Mouse (Mus musculus) erythroblast, embryonic 14.5 days (primary cell): ENCODE measurements at regions not wholly inside any gene's neighbourhood (a gene's known extent, or its start where the extent isn't known, plus 50 kb on each side); places are given as distances from the start of the nearest gene placed in this dataset.

Experiments used
- GATA1 ChIP-seq: IDR thresholded peaks from 2 replicates; pipeline ENCODE4 v1.6.1; 2012; ENCODE audit warnings: low read length, inconsistent platforms, mixed read lengths
- TAL1 ChIP-seq: IDR thresholded peaks from 3 replicates; pipeline ENCODE4 v1.6.1; 2012; ENCODE audit warnings: low read length, inconsistent platforms, mixed read lengths

DNA sequence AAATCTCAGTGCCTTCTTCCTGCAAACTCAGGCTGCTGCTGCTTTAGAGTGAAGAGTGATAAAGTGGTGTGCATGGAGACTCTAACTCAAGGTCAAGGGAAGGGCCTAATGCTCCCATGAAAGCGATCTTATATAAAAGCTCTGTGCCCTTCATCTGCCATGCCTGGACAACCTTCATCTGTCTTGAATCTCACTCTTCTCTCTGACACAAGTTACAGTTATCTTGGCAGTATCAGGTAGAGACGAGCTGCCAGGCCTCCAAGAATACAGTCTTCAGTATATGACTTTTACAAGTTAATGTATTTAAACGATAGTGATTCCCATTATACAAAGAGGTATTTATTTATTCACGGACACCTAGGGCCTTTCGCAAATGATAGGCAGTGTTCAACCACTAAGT, 146.7 kb upstream of the Cypt12 start:
- TF ChIP-seq GATA1 (no peak), TAL1 (no peak)
